Mouse (Mus musculus): Measurements from ENCODE around the gene Vat1. TPM values are rescaled to one million over a fixed set of nuclear protein-coding genes. Genes with fewer than 3 reads are reported as not detected.
A peak's percentile ranks its signal among the peaks of the same experiment; 100 is the strongest.

Gene Vat1
- polyA plus RNA-seq, 1 experiment = 0.80 TPM

DNA sequence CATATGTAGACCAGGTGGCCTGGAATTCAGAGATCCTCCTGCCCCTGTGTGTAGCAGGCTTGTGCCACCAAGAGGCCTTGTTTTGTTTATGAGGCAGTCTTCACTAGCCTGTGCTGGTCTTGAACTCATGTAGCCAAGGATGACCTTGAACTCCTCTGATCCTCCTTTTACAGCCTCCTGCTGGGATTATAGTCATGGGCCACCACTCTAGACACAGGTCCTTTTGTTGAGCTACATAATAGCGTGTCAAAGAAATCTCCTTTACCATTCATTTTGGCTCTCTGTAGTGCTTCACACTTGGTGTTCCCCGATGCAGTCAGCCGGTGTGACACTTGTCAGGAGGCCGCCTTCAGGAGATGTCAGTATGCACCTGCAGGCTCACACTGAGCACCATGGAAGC is 29.1 kb downstream of the Vat1 start:
- Histone ChIP-seq H3K4me3 (replicated peaks) (no peak overlapping the region), H3K4me1 (ENCODE audit: control insufficient read depth) (peaks cover 8% of the 10 kb centered on the region), H3K9me3 (ENCODE audit: control insufficient read depth, low read length) (no peaks in the 10 kb centered on the region), H3K27me3 (ENCODE audit: control insufficient read depth) (no peaks in the 10 kb centered on the region), H3K36me3 (ENCODE audit: control insufficient read depth) (peaks cover 33% of the 10 kb centered on the region)
- TF ChIP-seq GATA1 (IDR thresholded peaks at IDR 0.05; ENCODE audit: low read length) = no peak
- TF ChIP-seq TAL1 (IDR thresholded peaks at IDR 0.05; ENCODE audit: low read length) = no peak

GRCm38 (mm10) chr11:101435831-101436230 is 30.2 kb downstream of the Vat1 start:
- Histone ChIP-seq H3K36me3 (ENCODE audit: control insufficient read depth) (peaks cover 44% of the 10 kb centered on the region), H3K9me3 (ENCODE audit: control insufficient read depth, low read length) (no peaks in the 10 kb centered on the region), H3K27me3 (ENCODE audit: control insufficient read depth) (no peaks in the 10 kb centered on the region), H3K4me1 (ENCODE audit: control insufficient read depth) (peaks cover 7% of the 10 kb centered on the region), H3K4me3 (replicated peaks) (no peak overlapping the region)
- TF ChIP-seq GATA1 (IDR thresholded peaks at IDR 0.05; ENCODE audit: low read length) = no peak
- TF ChIP-seq TAL1 (IDR thresholded peaks at IDR 0.05; ENCODE audit: low read length) = no peak

DNA sequence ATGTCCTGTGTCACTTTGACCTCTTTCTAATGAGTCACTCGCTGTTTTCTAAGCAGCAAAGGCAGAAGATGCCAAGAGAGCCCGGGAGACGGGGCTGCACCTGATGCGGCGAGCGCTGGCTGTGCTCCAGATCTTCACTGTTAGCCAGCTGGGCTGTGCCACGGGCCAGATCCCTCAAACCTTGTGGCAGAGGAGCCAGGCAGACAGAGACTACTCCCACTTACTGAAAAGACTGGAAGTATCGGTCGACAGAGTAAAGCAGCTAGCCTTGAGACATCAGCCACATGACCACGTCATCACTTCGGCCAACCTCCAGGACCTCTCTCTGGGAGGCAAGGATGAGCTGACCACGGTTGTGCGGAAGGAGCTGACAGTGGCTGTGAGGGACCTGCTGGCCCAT is 32.6 kb downstream of the Vat1 start:
- Histone ChIP-seq H3K9me3 (ENCODE audit: control insufficient read depth, low read length) (peaks cover 2% of the 10 kb centered on the region), H3K27me3 (ENCODE audit: control insufficient read depth) (no peaks in the 10 kb centered on the region), H3K36me3 (ENCODE audit: control insufficient read depth) (peaks cover 66% of the 10 kb centered on the region), H3K4me3 (replicated peaks) (no peak overlapping the region), H3K4me1 (ENCODE audit: control insufficient read depth) (peaks cover 4% of the 10 kb centered on the region)
- TF ChIP-seq TAL1 (IDR thresholded peaks at IDR 0.05; ENCODE audit: low read length) = no peak
- TF ChIP-seq GATA1 (IDR thresholded peaks at IDR 0.05; ENCODE audit: low read length) = no peak

- H3K27me3 ChIP-seq (ENCODE audit: control insufficient read depth) = no peaks in the 10 kb centered on the region
- peaks cover 11% of the 10 kb centered on the region for H3K4me1 ChIP-seq (ENCODE audit: control insufficient read depth)
- TF ChIP-seq TAL1 (IDR thresholded peaks at IDR 0.05; ENCODE audit: low read length) (no peak), GATA1 (IDR thresholded peaks at IDR 0.05; ENCODE audit: low read length) (no peak)
- H3K36me3 ChIP-seq (ENCODE audit: control insufficient read depth) = peaks cover 69% of the 10 kb centered on the region
- H3K4me3 ChIP-seq (replicated peaks) = no peak overlapping the region
- peaks cover 2% of the 10 kb centered on the region for H3K9me3 ChIP-seq (ENCODE audit: control insufficient read depth, low read length)
Observed at GRCm38 (mm10) chr11:101431327-101431726, 34.7 kb downstream of the Vat1 start.

DNA sequence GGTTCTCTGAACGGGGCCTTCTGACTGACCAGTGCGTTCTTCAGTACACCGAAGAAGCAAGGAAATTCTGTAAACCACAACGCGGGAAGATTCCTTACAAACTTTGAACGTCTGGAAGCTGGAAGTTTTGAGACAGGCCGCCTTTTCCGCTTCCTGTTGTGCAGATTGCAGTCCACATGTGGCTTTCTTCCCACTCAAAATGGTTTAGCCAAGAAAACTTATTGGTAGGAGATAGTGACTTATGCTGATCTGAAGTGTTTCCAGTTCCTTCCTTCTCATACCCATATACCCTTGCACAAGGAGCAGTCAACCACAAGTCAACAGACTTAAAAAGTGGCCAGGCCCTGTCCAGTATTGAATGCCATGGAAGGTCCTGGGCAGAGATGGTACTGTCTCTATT is 39.9 kb downstream of the Vat1 start:
- H3K4me3 ChIP-seq (replicated peaks) = peak overlapping the region; percentile 81
- H3K4me1 ChIP-seq (ENCODE audit: control insufficient read depth) = peaks cover 37% of the 10 kb centered on the region
- no peak for TF ChIP-seq GATA1 (IDR thresholded peaks at IDR 0.05; ENCODE audit: low read length)
- no peak for TF ChIP-seq TAL1 (IDR thresholded peaks at IDR 0.05; ENCODE audit: low read length)

DNA sequence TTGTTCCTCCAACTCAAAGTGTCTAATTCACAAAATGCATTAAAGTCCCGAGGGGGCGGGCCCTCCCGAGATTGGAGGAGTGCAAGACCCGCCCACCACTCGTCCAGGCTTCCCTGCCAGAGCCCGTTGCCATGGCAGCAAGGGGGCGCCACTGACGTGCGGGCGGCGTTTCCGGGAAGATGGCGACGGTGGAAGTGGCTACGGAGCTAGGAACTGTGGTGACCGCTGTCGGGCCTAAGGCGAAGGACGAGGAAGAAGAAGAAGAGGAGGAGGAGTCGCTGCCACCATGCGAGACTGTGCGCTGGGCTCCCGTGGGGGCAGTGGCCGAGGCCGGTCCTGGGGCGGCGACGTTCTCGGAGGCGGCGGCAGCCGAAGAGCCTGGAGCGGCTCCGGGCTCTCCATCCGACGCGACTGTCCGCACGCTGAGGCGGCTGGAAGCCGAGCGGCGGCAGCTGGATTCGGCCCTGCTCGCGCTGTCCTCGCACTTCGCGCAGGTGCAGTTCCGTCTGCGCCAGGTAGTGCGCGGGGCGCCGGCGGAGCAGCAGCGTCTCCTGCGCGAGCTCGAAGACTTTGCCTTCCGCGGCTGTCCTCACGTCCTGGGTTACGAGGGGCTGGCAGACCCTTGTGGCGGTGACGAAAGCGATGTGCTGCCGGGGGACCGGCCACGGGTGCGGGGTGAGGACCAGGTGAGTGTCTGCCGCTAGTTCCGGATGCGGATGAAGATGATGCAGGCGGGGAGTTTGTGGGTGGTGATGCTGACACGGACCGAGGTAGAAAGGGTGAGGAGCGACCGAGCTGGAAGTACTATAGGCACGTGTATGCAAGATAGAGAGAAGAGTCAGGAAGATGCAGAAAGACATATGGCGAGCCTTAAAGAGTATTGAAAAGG is 40.9 kb downstream of the Vat1 start, which contains the start of the genes Rundc1 and Ptges3l:
Gene Rundc1 (plus strand): TSS at position 161 of the 889 bp plus-strand sequence.
Gene Ptges3l (minus strand): TSS at position 409 of the 889 bp plus-strand sequence.
- H3K4me3 ChIP-seq (replicated peaks) = peak within 1 kb of the TSS; percentile 81
- H3K27me3 ChIP-seq (ENCODE audit: control insufficient read depth) = peaks cover 8% of the 10 kb centered on the region; the same call in 1 of the 2 replicates
- peaks cover 18% of the 10 kb centered on the region for H3K36me3 ChIP-seq (ENCODE audit: control insufficient read depth)
- peaks cover 37% of the 10 kb centered on the region for H3K4me1 ChIP-seq (ENCODE audit: control insufficient read depth)
- no peak for TF ChIP-seq TAL1 (IDR thresholded peaks at IDR 0.05; ENCODE audit: low read length)
- TF ChIP-seq GATA1 (IDR thresholded peaks at IDR 0.05; ENCODE audit: low read length) = no peak
- peaks cover under 1% of the 10 kb centered on the region for H3K9me3 ChIP-seq (ENCODE audit: control insufficient read depth, low read length)

More for the DNA sequence above, 39.9 kb downstream of the Vat1 start:
- H3K36me3 ChIP-seq (ENCODE audit: control insufficient read depth) = peaks cover 28% of the 10 kb centered on the region
- H3K9me3 ChIP-seq (ENCODE audit: control insufficient read depth, low read length) = peaks cover 2% of the 10 kb centered on the region
- H3K27me3 ChIP-seq (ENCODE audit: control insufficient read depth) = peaks cover 8% of the 10 kb centered on the region; the same call in 1 of the 2 replicates

DNA sequence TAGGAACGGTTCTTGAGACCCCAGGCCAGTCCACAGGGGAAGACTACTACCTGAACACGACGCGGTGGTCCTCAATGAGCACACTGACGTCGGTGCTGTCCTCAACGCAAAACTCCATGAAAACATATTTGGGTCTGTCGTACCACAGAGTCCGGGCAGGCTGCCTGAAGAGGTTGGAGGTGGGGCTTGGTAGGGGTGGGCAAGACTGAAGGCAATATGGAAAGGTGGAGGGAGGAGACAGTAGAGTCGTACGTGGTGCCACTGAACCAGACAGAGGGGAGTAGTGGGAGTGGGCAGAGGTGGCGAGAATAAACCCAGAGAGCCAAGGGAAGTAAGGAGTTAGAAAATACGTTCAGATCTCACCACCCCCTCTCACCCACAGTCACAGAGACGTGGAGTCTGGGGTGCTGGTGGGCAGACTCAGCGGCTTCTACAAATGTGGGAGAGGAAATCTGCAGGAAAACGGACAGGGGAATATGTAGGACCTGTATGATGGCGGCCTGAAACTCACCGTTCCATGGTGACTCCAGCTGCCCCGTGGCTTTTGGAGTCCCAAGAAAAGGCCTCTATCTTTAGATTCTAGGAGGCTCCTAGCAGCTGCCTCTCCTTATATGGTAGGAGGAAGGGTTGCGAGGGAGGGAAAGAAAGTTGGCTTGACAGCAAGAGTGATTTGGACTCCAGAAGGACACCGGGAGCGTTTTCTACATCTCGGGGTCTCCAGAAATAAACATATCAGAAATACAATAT is 41.8 kb downstream of the Vat1 start, which contains the start of gene Gm27029:
Gene Gm27029 (minus strand): TSS at position 692 of the 747 bp plus-strand sequence.
- peaks cover 41% of the 10 kb centered on the region for H3K4me1 ChIP-seq (ENCODE audit: control insufficient read depth)
- H3K36me3 ChIP-seq (ENCODE audit: control insufficient read depth) = peaks cover 9% of the 10 kb centered on the region
- H3K4me3 ChIP-seq (replicated peaks) = peak within 1 kb of the TSS; percentile 81
- H3K9me3 ChIP-seq (ENCODE audit: control insufficient read depth, low read length) = no peaks in the 10 kb centered on the region
- peaks cover 8% of the 10 kb centered on the region; the same call in 1 of the 2 replicates for H3K27me3 ChIP-seq (ENCODE audit: control insufficient read depth)
- TF ChIP-seq GATA1 (IDR thresholded peaks at IDR 0.05; ENCODE audit: low read length) = no peak
- TF ChIP-seq TAL1 (IDR thresholded peaks at IDR 0.05; ENCODE audit: low read length) = no peak

DNA sequence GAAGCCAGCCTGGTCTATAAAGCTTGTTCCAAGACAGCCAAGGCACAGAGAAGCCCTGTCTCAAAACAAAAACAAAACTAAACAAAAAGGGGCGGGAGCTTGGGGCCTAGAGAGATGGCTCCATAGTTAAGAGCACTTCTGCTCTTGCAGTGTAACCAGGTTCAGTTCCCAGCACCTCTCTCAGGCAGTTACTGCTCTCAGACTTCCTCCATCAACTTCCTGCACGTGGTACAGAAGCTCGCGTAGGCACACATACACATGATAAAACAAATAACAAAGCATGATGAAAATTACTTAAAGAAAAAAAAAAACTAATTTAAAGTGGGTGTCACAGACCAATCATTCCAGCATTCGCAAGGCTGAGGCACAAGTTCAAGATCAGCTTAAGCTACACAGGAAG is 45.9 kb downstream of the Vat1 start:
- H3K36me3 ChIP-seq (ENCODE audit: control insufficient read depth) = peaks cover 3% of the 10 kb centered on the region
- H3K9me3 ChIP-seq (ENCODE audit: control insufficient read depth, low read length) = no peaks in the 10 kb centered on the region
- H3K27me3 ChIP-seq (ENCODE audit: control insufficient read depth) = peaks cover 8% of the 10 kb centered on the region; the same call in 1 of the 2 replicates
- H3K4me3 ChIP-seq (replicated peaks) = no peak overlapping the region
- H3K4me1 ChIP-seq (ENCODE audit: control insufficient read depth) = peaks cover 42% of the 10 kb centered on the region
- TF ChIP-seq TAL1 (IDR thresholded peaks at IDR 0.05; ENCODE audit: low read length) (no peak), GATA1 (IDR thresholded peaks at IDR 0.05; ENCODE audit: low read length) (no peak)

DNA sequence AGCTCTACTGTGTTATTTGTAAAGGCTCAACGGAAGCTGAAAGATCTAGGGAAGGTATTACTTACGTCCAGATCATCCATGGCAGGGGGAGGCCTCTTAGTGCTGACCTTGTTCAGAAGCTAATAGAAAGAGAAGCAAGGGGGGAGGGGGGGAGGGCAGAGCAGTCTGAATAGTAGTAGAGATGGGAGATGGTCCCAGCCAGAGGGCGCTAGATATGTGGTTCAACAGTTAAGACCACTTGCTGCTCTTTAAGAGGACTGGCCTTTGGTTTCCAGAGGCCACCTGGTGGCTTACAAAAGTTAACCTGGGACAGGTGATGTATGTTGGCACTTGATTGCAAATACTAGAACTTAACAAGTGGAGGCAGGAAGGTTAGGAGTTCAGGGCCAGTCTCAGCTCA is 46.4 kb downstream of the Vat1 start:
- Histone ChIP-seq H3K9me3 (ENCODE audit: control insufficient read depth, low read length) (no peaks in the 10 kb centered on the region), H3K36me3 (ENCODE audit: control insufficient read depth) (peaks cover 6% of the 10 kb centered on the region), H3K4me3 (replicated peaks) (no peak overlapping the region), H3K27me3 (ENCODE audit: control insufficient read depth) (peaks cover 8% of the 10 kb centered on the region; the same call in 1 of the 2 replicates), H3K4me1 (ENCODE audit: control insufficient read depth) (peaks cover 38% of the 10 kb centered on the region)
- TF ChIP-seq GATA1 (IDR thresholded peaks at IDR 0.05; ENCODE audit: low read length) (no peak), TAL1 (IDR thresholded peaks at IDR 0.05; ENCODE audit: low read length) (no peak)
